Mouse (Mus musculus) brain, embryonic 14.5 days (tissue): Measurements from ENCODE around the gene Prdm5. TPM values are rescaled to one million over a fixed set of nuclear protein-coding genes. Genes with fewer than 3 reads are reported as not detected.

Experiments
- DNase-seq: peaks from one replicate; pipeline ENCODE4 v3.0.0-alpha.2; 2011; ENCODE audit warnings: low read depth
- CTCF ChIP-seq: fragments of 200-500 bp; IDR thresholded peaks from 2 replicates; pipeline ENCODE4 v1.5.1; 2012; ENCODE audit warnings: inconsistent platforms, mild to moderate bottlenecking, moderate library complexity, borderline replicate concordance; ENCODE audit not compliant: insufficient read depth, insufficient read length; ENCODE audit errors: extremely low read depth
- POLR2A ChIP-seq: fragments of 200-500 bp; IDR thresholded peaks from 2 replicates; pipeline ENCODE4 v1.6.1; 2012; ENCODE audit warnings: mild to moderate bottlenecking, inconsistent platforms, borderline replicate concordance; ENCODE audit not compliant: poor library complexity, insufficient read depth, insufficient read length, severe bottlenecking; ENCODE audit errors: extremely low read depth
- polyA plus RNA-seq: library from polyadenylated mRNA; depleted of rRNA; stranded (reverse); fragments of >200 nt; gene quantifications from 2 replicates; pipeline ENCODE4 v1.2.3, GENCODE M21; 2012

Gene Prdm5
- polyA plus RNA-seq, 1 experiment: 6.0 TPM

DNA sequence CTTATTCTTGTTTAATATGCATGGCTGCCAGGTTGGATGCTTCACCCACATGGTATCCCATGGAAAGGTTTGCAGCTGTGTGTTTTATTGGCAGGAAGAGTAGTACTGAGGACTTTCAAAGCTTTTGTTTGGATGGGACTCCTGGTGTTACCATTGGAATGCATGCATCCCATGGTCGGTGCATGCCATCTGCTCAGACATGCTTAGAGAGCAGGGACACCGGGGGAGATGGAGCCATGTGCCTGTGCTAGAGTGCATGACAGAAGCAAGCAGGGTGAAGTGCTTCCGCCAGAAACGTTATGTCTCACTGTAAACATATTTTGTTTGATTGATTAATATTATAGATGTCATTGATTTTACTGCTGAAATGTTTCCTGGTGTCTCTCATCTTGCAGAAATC, 70.3 kb downstream of the Prdm5 start:
- TF ChIP-seq CTCF: no peak
- TF ChIP-seq POLR2A: no peak
- DNase-seq: no peak

DNA sequence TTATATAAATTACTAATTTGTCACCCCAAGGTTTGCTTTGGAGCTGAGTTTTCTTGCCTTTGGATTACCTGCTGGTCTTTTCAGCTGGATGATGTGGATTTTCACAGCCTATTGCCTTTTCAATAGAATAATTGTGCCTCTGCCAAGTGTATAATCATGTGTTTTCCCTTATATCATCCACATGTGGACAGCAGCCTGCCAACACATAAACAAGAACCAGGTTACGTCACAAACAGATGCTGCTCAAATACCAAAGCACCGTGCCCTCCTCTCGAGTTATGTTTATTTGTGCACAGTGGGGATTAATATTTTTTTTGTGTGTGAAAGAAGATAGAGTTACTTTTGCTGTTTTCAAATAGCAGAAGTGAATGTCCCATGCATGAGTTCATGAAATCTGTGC, 70.9 kb downstream of the Prdm5 start:
- DNase-seq: no peak
- TF ChIP-seq CTCF: no peak
- no peak for TF ChIP-seq POLR2A

DNA sequence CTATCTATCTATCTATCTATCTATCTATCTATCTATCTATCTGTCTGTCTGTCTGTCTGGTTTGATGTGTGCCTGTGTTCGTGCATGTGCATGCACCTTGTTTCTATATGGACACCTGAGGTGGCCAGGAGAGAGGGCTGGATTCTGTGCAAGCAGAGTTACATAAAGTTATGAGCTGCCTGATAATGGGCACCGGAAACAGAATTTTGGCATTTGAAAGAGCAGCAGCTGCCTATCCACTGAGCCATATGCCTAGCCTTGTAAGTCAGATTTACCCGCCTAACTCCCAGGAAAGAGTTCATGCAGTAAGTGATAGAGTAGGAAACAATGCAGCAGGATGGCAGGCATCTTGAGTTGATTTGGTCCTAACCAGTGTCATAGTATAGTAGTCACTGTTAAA, 71.4 kb downstream of the Prdm5 start:
- no peak for TF ChIP-seq CTCF
- TF ChIP-seq POLR2A: no peak
- peak; percentile 40 for DNase-seq

DNA sequence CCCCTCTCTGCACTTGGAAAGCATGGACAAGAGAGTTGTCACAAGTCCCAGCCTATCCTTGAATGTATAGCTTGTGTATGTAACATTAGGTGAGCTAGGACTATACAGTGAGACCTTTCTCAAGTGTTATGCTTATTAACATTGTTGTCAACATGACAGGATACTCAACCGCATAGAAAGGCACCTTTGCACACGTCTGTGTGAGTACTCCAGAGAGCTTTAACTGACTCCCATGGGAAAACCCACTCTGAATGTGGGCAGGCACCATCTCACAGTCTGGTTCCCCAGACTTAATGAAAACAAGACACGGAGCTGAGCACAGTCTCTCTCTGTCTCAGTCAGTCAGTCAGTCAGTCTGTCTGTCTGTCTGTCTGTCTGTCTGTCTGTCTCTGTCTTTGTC, 75.2 kb downstream of the Prdm5 start:
- no peak for DNase-seq
- TF ChIP-seq CTCF (no peak), POLR2A (no peak)

DNA sequence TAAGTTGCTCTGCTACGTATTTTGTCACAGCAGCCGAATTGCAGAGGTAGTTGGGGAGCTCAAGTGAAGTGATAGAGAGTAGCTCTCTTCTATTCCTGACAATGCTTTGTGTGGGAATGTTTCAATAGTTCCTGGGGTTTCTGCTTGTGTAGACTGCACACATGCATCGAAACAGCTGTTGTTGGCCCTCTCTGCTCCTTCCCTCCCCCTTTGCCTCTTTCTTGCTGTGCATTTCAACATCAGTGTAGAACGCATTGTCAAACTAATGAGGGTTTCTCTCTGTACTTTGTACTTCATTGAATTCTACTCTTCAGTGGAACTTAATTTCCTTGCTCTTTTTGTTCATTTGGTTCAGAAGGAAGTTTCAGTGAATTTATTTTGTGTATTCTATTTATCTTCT, 75.8 kb downstream of the Prdm5 start:
- TF ChIP-seq POLR2A: no peak
- no peak for TF ChIP-seq CTCF
- peak; percentile 42 for DNase-seq

DNA sequence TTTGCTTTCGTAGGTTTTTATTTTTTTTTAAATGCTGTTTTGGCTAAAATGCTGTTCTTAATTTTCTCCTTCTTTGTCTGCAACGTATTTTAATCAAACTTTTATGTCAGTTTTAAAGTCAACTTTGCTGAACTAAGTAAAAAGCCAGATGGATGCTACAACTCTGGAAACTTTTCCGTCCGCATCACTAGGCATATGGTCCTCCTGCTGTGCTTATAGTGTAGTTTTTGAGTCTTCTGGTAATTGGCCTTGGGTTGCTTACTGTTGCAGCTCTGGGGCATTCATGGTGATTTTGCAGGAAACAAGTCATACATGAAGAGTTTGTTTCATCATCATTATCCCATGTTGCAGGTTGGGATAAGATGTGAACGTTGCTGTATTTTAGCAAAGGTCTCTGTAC, 81.8 kb downstream of the Prdm5 start:
- no peak for TF ChIP-seq CTCF
- no peak for TF ChIP-seq POLR2A
- DNase-seq: no peak

DNA sequence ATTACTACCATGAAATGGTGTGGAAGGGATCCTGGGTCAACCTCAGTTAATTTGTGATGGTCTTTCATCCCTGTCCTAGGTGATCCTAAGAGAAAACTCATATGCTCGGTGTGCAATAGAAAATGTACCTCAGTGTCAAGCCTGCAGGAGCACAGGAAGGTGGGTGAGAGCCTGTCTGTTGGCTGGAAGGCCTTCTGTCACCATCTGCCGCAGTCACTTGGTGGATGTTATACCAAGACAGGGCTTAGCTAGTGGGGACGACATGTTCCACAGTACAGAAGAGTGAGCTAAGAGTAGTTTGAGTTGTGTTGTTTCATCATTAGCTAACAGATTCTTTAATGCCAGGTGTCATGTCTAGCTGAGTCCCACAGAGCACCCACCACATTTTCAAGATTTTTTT, 84.0 kb downstream of the Prdm5 start:
- no peak for TF ChIP-seq POLR2A
- TF ChIP-seq CTCF: no peak
- DNase-seq: no peak

DNA sequence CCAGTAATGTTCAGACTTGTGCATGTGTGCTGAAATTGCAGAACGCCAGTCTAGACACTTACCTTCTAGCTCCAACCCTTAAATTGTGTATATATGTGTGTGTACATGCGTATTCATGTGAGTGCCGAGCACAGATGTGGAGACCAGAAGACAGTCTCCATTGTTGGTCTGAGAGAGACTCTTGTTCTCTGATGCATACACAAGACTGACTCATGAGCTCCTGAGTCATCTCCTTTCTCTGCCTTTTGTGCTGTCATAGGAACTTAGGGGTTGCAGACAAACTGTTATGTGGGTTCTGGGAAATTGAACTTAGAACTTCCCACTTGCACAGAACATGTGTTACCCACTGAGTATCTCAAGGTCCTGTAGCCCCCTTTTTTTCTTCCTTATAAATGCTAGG, 85.4 kb downstream of the Prdm5 start:
- no peak for TF ChIP-seq CTCF
- no peak for TF ChIP-seq POLR2A
- DNase-seq: no peak

DNA sequence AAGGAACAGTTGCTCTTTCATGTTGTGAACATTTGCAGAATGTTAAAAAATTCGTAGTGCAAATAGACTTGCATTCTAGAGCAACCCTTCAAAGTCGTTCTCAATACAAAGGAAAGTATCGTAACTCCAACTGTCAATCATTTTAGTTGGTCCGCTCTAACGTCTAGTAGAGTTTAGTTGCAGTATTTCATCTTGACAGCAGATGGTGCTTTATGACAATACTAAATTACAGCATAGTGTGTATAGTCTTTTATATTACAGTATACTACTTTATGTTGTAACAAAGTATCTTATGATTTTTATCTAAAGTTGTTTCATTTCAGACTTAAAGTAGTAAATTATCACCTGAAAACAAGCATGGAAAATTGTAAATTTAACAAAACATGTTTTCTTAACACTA, 86.1 kb downstream of the Prdm5 start:
- TF ChIP-seq CTCF (no peak), POLR2A (no peak)
- no peak for DNase-seq

DNA sequence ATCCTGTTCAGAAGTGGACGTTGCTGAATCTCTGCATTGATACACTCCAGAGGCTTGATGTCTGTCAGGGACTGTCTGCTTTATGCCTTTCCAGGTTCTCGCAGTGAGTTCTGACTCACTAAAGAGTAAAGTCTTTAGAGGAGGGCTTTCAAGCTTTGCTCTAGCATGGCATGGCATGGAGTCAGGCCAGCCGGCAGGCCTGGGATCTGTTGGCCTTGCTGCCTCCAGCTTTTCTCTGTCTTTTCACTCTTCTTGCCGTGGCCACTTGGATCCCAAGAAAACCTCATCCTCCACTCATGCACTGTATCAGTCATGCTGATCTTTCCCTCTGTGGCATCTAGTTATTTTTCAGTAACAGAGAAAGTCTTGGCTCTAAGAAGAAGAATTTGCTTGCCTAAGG, 87.1 kb downstream of the Prdm5 start:
- TF ChIP-seq POLR2A (no peak), CTCF (no peak)

DNA sequence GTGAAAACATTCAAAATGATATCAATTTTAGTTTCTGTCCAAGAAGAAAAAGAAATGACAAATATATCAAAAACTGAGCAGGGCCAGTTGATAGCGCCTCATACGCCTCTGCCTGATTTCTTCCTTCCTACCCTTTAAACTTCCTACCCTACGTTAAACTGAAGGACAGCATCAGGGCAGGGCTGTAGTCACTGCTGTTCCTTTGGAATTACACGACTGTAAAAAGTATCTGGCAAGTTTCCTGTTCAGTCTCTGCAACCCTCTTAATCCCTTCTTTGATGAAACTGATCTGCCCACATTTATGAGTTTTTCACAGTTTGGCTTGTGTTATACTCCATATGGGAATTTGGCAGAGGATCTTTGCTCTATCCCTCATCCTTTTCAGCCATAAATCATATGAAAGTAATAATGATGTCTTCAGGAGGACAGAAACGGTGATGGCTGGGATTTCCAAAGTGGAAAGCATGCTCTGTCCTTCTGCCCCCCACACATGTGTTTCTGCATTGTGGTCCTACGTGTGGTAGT, 93.0 kb downstream of the Prdm5 start:
- DNase-seq: peak; percentile 41
- TF ChIP-seq POLR2A: no peak
- no peak for TF ChIP-seq CTCF

More for the DNA sequence above, 87.1 kb downstream of the Prdm5 start:
- DNase-seq: no peak

DNA sequence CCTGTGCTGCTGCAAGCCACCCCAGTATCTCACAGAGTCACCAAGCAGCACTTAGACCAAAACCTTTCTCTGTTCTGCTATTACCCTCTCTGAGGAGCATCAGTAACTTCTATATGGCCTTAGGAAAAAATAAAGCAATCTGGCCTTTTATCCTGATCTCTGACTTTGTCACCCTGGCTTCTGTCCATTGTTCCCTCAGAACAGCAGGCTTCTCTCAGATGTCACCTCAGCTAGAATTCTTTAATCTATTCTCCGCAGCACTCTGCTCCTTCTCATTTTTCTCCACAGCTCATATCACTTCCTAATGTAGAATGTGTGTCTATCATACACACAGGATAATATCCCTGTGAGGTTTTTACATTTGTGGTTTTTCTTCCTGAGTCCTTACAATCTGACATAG, 99.5 kb downstream of the Prdm5 start:
- no peak for DNase-seq
- TF ChIP-seq POLR2A (no peak), CTCF (no peak)
